Mouse (Mus musculus) activated CD4-positive, CD25-positive, alpha-beta regulatory T cell, adult 4 months (primary cell): ENCODE results near the gene Ppp3r1. TPM values are rescaled to one million over a fixed set of nuclear protein-coding genes. Genes with fewer than 3 reads are reported as not detected.
"Not testable (repeated sequence)": the region's sequence is repeated elsewhere in the genome, so short reads cannot be mapped to it uniquely, and the experiment has no call there.

Experiments
- ATAC-seq: one replicate; pipeline ENCODE4 v1.8.0; 2017
- polyA plus RNA-seq, 2 experiments: library from polyadenylated mRNA; unstranded; fragments of 100-300 nt; shearing (Covaris generic); gene quantifications; one replicate each; pipeline ENCODE4 v1.2.1; 2017

Ppp3r1 gene
- polyA plus RNA-seq, 2 experiments from 2014 or later = 23.5 TPM

GRCm38 (mm10) chr11:17200936-17201335 is 41.9 kb downstream of the Ppp3r1 start:
- ATAC-seq = no peak

GRCm38 (mm10) chr11:17202481-17202880 is 43.4 kb downstream of the Ppp3r1 start:
- ATAC-seq = no peak

GRCm38 (mm10) chr11:17211258-17212140 is 52.4 kb downstream of the Ppp3r1 start, which contains the start of gene Pno1:
Pno1 (minus strand) TSS chr11:17211568.
- peak; percentile 91 for ATAC-seq

- peak; percentile 14 for ATAC-seq
These were observed 53.1 kb downstream of the Ppp3r1 start for GRCm38 (mm10) chr11:17212141-17212495.

GRCm38 (mm10) chr11:17212903-17213509 is 53.9 kb downstream of the Ppp3r1 start:
- no peak for ATAC-seq

- ATAC-seq = no peak
These were observed 56.4 kb downstream of the Ppp3r1 start for GRCm38 (mm10) chr11:17215475-17215874.

DNA sequence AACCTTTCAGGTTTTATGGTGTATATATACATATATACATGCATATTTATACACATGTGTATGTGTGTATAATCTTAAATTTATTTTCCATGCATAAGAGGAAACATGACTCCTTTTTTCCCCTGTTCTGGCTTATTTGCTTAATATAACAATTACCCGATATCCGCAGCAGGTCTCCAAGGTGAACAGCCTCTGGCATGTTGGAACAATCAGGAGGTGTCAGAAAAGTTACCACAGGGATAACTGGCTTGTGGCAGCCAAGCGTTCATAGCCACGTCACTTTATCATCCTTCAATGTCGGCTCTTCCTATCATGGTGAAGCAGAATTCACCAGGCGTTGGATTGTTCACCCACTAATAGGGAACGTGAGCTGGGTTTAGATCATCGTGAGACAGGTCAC is 62.1 kb downstream of the Ppp3r1 start:
- ATAC-seq = no peak

- ATAC-seq = no peak
These were observed 73.7 kb downstream of the Ppp3r1 start for GRCm38 (mm10) chr11:17232792-17233191.

- peak; percentile 49 for ATAC-seq
These were observed 77.5 kb downstream of the Ppp3r1 start for GRCm38 (mm10) chr11:17236449-17237037.

- ATAC-seq = not testable (repeated sequence)
These were observed 79.5 kb downstream of the Ppp3r1 start for GRCm38 (mm10) chr11:17238598-17238997.

DNA sequence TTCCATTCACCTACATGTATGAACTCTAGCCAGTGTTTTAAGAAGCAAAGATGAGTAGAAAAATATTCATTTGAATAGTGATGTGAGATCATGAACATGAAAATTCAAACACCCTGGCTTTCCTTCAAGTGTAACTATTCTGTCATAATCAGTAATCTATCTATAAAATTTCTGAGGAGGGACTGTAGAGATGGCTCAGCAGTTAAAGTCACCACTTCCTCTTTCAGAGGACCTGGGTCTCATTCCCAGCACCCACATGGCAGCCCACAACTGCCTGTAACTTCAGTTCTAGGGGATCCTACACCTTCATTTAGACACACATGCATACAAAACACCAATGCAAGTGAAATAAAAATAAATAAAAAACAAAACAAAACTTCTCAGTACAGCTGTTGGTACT is 89.7 kb downstream of the Ppp3r1 start:
- ATAC-seq = no peak

Other genes starting within 250 kb of the Ppp3r1 start
- gene Fbxo48, start 207.9 kb upstream of the Ppp3r1 start, polyA plus RNA-seq = 1 to 10 TPM in 1 of 2 experiments, under 1 TPM in 1; 0.79 to 1.3 TPM
- gene Cnrip1, start 107.7 kb upstream of the Ppp3r1 start, polyA plus RNA-seq = 1 to 10 TPM; 4.5 to 6.6 TPM
- 1 to 10 TPM; 4.1 to 10.0 TPM for gene Plek, start 106.9 kb upstream of the Ppp3r1 start, polyA plus RNA-seq
- 10 to 100 TPM; 21.5 to 24.0 TPM for gene Wdr92, start 22.8 kb downstream of the Ppp3r1 start, polyA plus RNA-seq
- 10 to 100 TPM; 36.6 to 43.5 TPM for gene Pno1, start 52.3 kb downstream of the Ppp3r1 start, polyA plus RNA-seq
- 100 to 1,000 TPM in 1 of 2 experiments, 10 to 100 TPM in 1; 75.8 to 109 TPM for gene C1d, start 98.3 kb downstream of the Ppp3r1 start, polyA plus RNA-seq